Mouse (Mus musculus): ENCODE results near the gene Pcsk7.

Gene Pcsk7

GRCm38 (mm10) chr9:45939794-45940193 is 33.5 kb downstream of the Pcsk7 start:
- DNase-seq, result peak; percentile 18

GRCm38 (mm10) chr9:45941329-45941888 is 35.1 kb downstream of the Pcsk7 start:
- DNase-seq, result peak; percentile 51

- peak; percentile 22 for DNase-seq
Observed at GRCm38 (mm10) chr9:45942464-45942863, 36.2 kb downstream of the Pcsk7 start.

GRCm38 (mm10) chr9:45942916-45943315 is 36.6 kb downstream of the Pcsk7 start:
- DNase-seq, result peak; percentile 27

- peak; percentile 74 for DNase-seq
Observed at GRCm38 (mm10) chr9:45943628-45944505, 37.6 kb downstream of the Pcsk7 start.

GRCm38 (mm10) chr9:45944506-45945400 is 38.5 kb downstream of the Pcsk7 start:
- peak; percentile 80 for DNase-seq

- peak; percentile 73 for DNase-seq
Observed at GRCm38 (mm10) chr9:45945721-45946120, 39.4 kb downstream of the Pcsk7 start.

GRCm38 (mm10) chr9:45946182-45946871 is 40.0 kb downstream of the Pcsk7 start:
- no peak for DNase-seq

- DNase-seq, result peak; percentile 21
Observed at GRCm38 (mm10) chr9:45946872-45947183, 40.5 kb downstream of the Pcsk7 start.

- no peak for DNase-seq
Observed at GRCm38 (mm10) chr9:45952057-45952456, 45.8 kb downstream of the Pcsk7 start.

GRCm38 (mm10) chr9:45952890-45953289 is 46.6 kb downstream of the Pcsk7 start:
- no peak for DNase-seq

- DNase-seq, result peak; percentile 25
Observed at GRCm38 (mm10) chr9:45953511-45954293, 47.4 kb downstream of the Pcsk7 start.

- peak; percentile 65 for DNase-seq
Observed at GRCm38 (mm10) chr9:45954294-45955106, 48.2 kb downstream of the Pcsk7 start.

GRCm38 (mm10) chr9:45955107-45955963 is 49.0 kb downstream of the Pcsk7 start, which contains the start of gene Sidt2:
Sidt2 (minus strand) TSS chr9:45955258.
- peak; percentile 86 for DNase-seq

GRCm38 (mm10) chr9:45958023-45958670 is 51.9 kb downstream of the Pcsk7 start:
- DNase-seq, result no peak

GRCm38 (mm10) chr9:45958851-45959250 is 52.6 kb downstream of the Pcsk7 start:
- no peak for DNase-seq

- DNase-seq, result no peak
Observed at GRCm38 (mm10) chr9:45959661-45960060, 53.4 kb downstream of the Pcsk7 start.

- DNase-seq, result no peak
Observed at GRCm38 (mm10) chr9:45961855-45962254, 55.6 kb downstream of the Pcsk7 start.

- no peak for DNase-seq
Observed at GRCm38 (mm10) chr9:45963577-45963976, 57.3 kb downstream of the Pcsk7 start.

Measured in cerebellum, adult 9-10 months (tissue).